Comparison of ENCODE assay signal across 10 mouse cellular contexts in genomic region chr9:100548313-100548712, GRCm38 (mm10). TPM values are rescaled to one million over a fixed set of nuclear protein-coding genes. Genes with fewer than 3 reads are reported as not detected.
A peak's percentile ranks its signal among the peaks of the same experiment; 100 is the strongest.
DNase-seq lines count a peak whose midpoint lies in the region; ATAC-seq and TF ChIP-seq lines count a peak whose summit lies in the region.
"Had no signal": no experiment of that assay in that cellular context is flagged by ENCODE, and none has a peak within 500 bp of the region (broad histone marks: within the 10 kb centered on the region; RNA-seq: fewer than 3 reads in every experiment).

No protein-coding gene starts in this region.

- peaks cover 3% of the 10 kb centered on the region; the same call in 1 of the 2 replicates for H3K4me1 ChIP-seq in spleen, adult 2 months (ENCODE audit: control insufficient read depth, insufficient read depth, insufficient read length)

- no peak overlapping the region for H3K27ac ChIP-seq in layer of hippocampus, adult 2 months
- no peak overlapping the region for H3K27ac ChIP-seq in spleen, adult 2 months (ENCODE audit: insufficient read depth, low read length)
- H3K27ac ChIP-seq: macrophage had no signal

- TF ChIP-seq CTCF in layer of hippocampus, adult 2 months (conservative IDR thresholded peaks at IDR 0.05): peak; percentile 77
- TF ChIP-seq CTCF in spleen, adult 2 months (IDR thresholded peaks at IDR 0.05; ENCODE audit: extremely low read depth, insufficient read depth, insufficient read length, insufficient replicate concordance): no peak

- WGBS in spleen, adult 2 months: 87% methylated on average over 2 of the region's 2 CpGs

- DNase-seq in CD4-positive, CD25-positive, alpha-beta regulatory T cell, adult 2 months (ENCODE audit: low read depth, low spot score): peak; percentile 75
- no peak for DNase-seq in layer of hippocampus, adult 2 months (ENCODE audit: low spot score in 2 of 2)
- DNase-seq in layer of hippocampus, adult 9-11 months: no peak
- peak; percentile 31 for DNase-seq in adipocyte (ENCODE audit: low spot score)
- DNase-seq in spleen, adult 2 months (ENCODE audit: low read depth in 1 of 2, low spot score in 2 of 2): peak; percentile 25 to 31
- DNase-seq in right cerebral cortex, postnatal 25 days: no peak
- DNase-seq: kidney, postnatal 14 days had no signal

- H3K27me3 ChIP-seq in spleen, adult 2 months (ENCODE audit: control insufficient read depth, insufficient read depth, low read length): no peaks in the 10 kb centered on the region

- no peak for TF ChIP-seq POLR2A in spleen, adult 2 months (IDR thresholded peaks at IDR 0.05; ENCODE audit: low read depth, low read length)

- no peaks in the 10 kb centered on the region for H3K36me3 ChIP-seq in spleen, adult 2 months (ENCODE audit: control insufficient read depth, insufficient read depth, low read length)

- H3K4me3 ChIP-seq in layer of hippocampus, adult 2 months: no peak overlapping the region
- no peak overlapping the region for H3K4me3 ChIP-seq in spleen, adult 2 months (ENCODE audit: extremely low read depth, insufficient read depth, insufficient read length)

- no peak for ATAC-seq in CD4-positive, CD25-positive, alpha-beta regulatory T cell, adult 4 months
- no peak for ATAC-seq in monocyte, adult 5-6 weeks (replicated peaks; ENCODE audit: insufficient number of reproducible peaks, low FRiP score, low TSS enrichment, poor library complexity, severe bottlenecking)

RNA-seq across cellular contexts. Expression of gene Nck1, which starts 2.4 kb away (rescaled TPM):
- polyA plus RNA-seq in CD4-positive, CD25-positive, alpha-beta regulatory T cell, adult 4 months (2017; shearing (Covaris generic)): 10 to 100 TPM; 67.2 to 87.4 TPM
- 10 to 100 TPM; 32.5 to 35.2 TPM for total RNA-seq in layer of hippocampus, adult 2 months (2021)
- 2.0 and 2.2 TPM in 2 replicates for polyA plus RNA-seq in spleen, adult 2 months (2012; rRNA removed)
- total RNA-seq in monocyte, adult 5-6 weeks (2017): 73.1 to 81.8 TPM (median 81.6 TPM) in 3 replicates

RNA-seq across cellular contexts. Expression of gene Slc35g2, which starts 22.6 kb away (rescaled TPM):
- 1 to 10 TPM; 1.0 to 1.1 TPM for polyA plus RNA-seq in CD4-positive, CD25-positive, alpha-beta regulatory T cell, adult 4 months (2017; shearing (Covaris generic))
- 10 to 100 TPM; 17.2 to 18.6 TPM for total RNA-seq in layer of hippocampus, adult 2 months (2021)
- 0.07 and 0.14 TPM in 2 replicates for polyA plus RNA-seq in spleen, adult 2 months (2012; rRNA removed)
- total RNA-seq in monocyte, adult 5-6 weeks (2017): not detected in 3 replicates

RNA-seq across cellular contexts. Expression of gene Stag1, which starts 49.3 kb away (rescaled TPM):
- polyA plus RNA-seq in CD4-positive, CD25-positive, alpha-beta regulatory T cell, adult 4 months (2017; shearing (Covaris generic)): 100 to 1,000 TPM in 1 of 2 experiments, 10 to 100 TPM in 1; 79.9 to 126 TPM
- 10 to 100 TPM; 67.6 to 69.7 TPM for total RNA-seq in layer of hippocampus, adult 2 months (2021)
- 2.1 and 2.5 TPM in 2 replicates for polyA plus RNA-seq in spleen, adult 2 months (2012; rRNA removed)
- 88.0 to 131 TPM (median 96.2 TPM) in 3 replicates for total RNA-seq in monocyte, adult 5-6 weeks (2017)

Comparison
In these comparisons a context has a peak if more than half of its experiments do, and no peak if none do; other contexts are left out.
1. DNase-seq: peak in CD4-positive, CD25-positive, alpha-beta regulatory T cell, adult 2 months (single experiment), adipocyte (single experiment) and spleen, adult 2 months (2 of 2); none in layer of hippocampus, adult 2 months (0 of 2), layer of hippocampus, adult 9-11 months (single experiment) and right cerebral cortex, postnatal 25 days (single experiment).
2. RNA of gene Slc35g2, which starts 22.6 kb away (total RNA-seq): 17.2 to 18.6 TPM in layer of hippocampus, adult 2 months; not detected in monocyte, adult 5-6 weeks; every median in the first group is over 10 times any median in the second.